Mouse (Mus musculus) G1E (cell line): ENCODE measurements around the gene Sult5a1.

Source experiments
- CTCF ChIP-seq: IDR thresholded peaks from 2 replicates; pipeline ENCODE4 v1.5.1; 2012; ENCODE audit warnings: low read depth, low read length, inconsistent platforms, mixed read lengths
- GATA1 ChIP-seq: IDR thresholded peaks from 2 replicates; pipeline ENCODE4 v1.6.1; 2012; ENCODE audit warnings: borderline replicate concordance, low read length, inconsistent platforms, mixed read lengths

DNA sequence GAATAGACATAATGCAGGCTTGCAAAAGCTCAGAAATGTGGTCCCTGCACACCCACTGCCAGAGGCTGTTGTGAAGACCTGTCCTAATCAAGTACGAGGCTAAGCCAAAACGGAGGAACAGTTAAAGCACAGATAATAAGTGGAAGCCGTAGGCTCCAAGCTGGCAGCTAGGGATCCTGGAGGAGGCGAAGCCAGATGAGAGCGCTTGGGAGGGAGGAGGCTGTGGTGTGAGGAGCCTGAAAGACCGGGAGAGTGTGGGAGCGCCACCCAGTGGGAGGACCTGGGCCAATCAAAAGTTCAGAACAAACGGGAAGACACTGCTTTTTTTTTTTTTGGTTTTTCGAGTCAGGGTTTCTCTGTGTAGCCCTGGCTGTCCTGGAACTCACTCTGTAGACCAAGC, 32.6 kb upstream of the Sult5a1 start:
- no peak for TF ChIP-seq CTCF
- no peak for TF ChIP-seq GATA1
